Mouse (Mus musculus): Measurements from ENCODE around the gene Mtrex.
A peak's percentile ranks its signal among the peaks of the same experiment; 100 is the strongest.

Mtrex gene

DNA sequence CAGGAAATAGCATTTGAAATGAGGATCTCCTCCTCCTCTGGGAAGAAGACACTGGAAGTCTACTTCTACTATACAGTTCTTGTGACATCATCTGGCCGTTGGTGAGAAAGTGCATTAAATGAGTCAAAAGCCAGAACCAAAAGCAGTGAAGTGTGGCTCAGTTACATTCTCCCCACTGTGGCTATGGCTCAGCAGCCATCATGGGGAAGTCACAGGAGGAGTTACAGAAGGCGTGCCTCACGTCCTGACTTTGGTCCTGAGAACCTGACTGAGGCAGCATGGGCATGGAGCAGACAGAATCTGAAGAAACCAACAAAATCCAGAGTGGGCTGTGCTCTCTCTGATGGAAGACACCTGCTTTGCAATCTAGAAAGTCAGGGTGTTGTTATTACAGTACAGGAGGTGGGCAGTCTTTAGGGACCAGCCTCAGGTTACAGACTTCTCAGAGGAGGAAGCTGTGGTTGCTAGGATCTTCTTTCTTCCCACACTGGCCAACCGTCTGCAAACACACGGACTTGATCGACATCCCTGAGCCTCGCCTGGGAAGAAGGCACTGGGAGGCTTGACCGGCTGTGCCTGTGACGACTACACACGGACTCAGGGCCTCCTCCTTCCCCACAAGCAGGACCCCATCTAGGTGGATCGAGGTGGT is 57.0 kb downstream of the Mtrex start:
- no peak for ATAC-seq (ENCODE audit: insufficient number of reproducible peaks, low FRiP score, low TSS enrichment)

DNA sequence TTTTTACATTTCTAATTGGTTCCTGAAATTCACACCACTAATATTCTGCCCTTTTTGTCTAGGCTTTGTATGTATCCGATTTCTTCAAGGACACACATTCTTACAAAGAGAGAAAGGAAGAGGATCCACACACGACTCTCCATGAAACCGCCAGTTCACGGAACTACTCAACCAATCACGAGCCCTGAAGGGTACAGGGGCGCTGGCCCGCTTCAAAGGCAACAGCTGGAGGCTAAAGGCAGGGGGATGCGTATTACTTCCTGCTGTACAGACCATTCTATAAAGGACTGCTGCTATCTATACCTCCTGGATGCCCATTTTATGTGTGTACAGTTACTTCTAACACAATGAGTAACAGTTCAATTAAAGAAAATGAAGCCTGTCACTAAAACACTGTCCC is 59.8 kb downstream of the Mtrex start:
- no peak for ATAC-seq (ENCODE audit: insufficient number of reproducible peaks, low FRiP score, low TSS enrichment)

DNA sequence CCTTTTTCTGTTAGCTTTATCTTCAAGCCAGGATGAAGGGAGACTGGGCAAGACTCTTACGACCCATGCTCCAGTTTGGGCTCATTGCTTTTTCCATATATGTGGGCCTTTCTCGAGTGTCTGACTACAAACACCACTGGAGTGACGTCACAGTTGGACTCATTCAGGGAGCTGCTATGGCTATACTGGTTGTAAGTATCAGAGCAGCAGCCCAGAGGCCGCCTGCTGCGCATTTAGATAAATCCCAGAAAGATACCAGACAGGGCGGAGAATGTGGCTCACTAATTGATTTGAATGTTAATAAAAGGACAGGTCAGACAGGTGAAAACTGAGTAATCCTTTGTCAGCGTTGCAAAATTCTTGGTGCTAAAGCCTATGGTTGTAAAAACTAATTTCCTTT is 60.4 kb downstream of the Mtrex start:
- ATAC-seq (ENCODE audit: insufficient number of reproducible peaks, low FRiP score, low TSS enrichment): no peak

- no peak for ATAC-seq (ENCODE audit: insufficient number of reproducible peaks, low FRiP score, low TSS enrichment)
These were observed 64.1 kb downstream of the Mtrex start for GRCm38 (mm10) chr13:112862978-112863677.

GRCm38 (mm10) chr13:112862342-112862741 is 64.9 kb downstream of the Mtrex start:
- no peak for ATAC-seq (ENCODE audit: insufficient number of reproducible peaks, low FRiP score, low TSS enrichment)

GRCm38 (mm10) chr13:112861825-112862306 is 65.3 kb downstream of the Mtrex start:
- ATAC-seq (ENCODE audit: insufficient number of reproducible peaks, low FRiP score, low TSS enrichment): no peak

- no peak for ATAC-seq (ENCODE audit: insufficient number of reproducible peaks, low FRiP score, low TSS enrichment)
These were observed 66.3 kb downstream of the Mtrex start for GRCm38 (mm10) chr13:112860911-112861310.

- ATAC-seq (ENCODE audit: insufficient number of reproducible peaks, low FRiP score, low TSS enrichment): no peak
These were observed 66.8 kb downstream of the Mtrex start for GRCm38 (mm10) chr13:112860370-112860769.

GRCm38 (mm10) chr13:112859574-112860134 is 67.5 kb downstream of the Mtrex start:
- ATAC-seq (ENCODE audit: insufficient number of reproducible peaks, low FRiP score, low TSS enrichment): no peak

GRCm38 (mm10) chr13:112857921-112858320 is 69.3 kb downstream of the Mtrex start:
- ATAC-seq (ENCODE audit: insufficient number of reproducible peaks, low FRiP score, low TSS enrichment): no peak

DNA sequence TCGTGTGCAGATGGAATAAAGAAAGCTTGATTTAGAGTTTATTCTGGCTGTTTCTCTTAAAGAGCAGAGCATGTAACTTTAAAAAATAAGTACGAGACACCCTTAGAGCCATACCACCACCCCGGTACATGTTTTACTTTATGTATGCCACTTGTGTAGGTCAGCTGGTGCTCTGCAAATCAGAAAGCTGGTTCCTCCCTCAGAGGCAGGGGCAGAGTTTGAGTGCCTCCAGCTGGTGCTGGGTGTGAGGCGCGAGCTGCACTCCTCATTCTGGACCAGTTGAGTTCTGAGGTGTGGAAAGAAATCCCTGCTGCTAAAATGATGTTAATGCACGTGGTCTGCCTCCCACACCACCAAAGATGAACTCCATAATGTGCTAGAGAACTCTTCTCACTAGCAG is 72.8 kb downstream of the Mtrex start:
- ATAC-seq (ENCODE audit: insufficient number of reproducible peaks, low FRiP score, low TSS enrichment): no peak

GRCm38 (mm10) chr13:112853710-112854316 is 73.4 kb downstream of the Mtrex start:
- ATAC-seq (ENCODE audit: insufficient number of reproducible peaks, low FRiP score, low TSS enrichment): no peak

DNA sequence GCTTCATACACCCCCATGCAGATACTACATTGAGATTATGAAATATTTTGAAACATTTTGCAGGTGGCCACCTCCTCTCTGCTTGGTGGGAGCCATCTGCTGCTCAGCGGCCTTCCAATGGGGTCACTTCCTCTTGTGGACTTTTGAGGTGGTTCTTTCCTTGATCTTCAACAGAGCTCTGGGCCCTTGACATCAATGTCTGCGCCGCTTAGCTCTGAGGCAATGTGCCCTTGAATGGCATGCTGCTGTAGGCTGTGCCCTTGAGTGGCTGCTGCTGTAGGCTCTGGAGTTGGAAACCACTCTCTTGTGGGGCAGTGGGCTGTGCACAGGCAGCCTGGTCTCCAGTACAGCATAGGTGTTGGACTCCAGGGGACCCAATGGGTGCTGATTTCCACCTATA is 81.3 kb downstream of the Mtrex start:
- no peak for ATAC-seq (ENCODE audit: insufficient number of reproducible peaks, low FRiP score, low TSS enrichment)

DNA sequence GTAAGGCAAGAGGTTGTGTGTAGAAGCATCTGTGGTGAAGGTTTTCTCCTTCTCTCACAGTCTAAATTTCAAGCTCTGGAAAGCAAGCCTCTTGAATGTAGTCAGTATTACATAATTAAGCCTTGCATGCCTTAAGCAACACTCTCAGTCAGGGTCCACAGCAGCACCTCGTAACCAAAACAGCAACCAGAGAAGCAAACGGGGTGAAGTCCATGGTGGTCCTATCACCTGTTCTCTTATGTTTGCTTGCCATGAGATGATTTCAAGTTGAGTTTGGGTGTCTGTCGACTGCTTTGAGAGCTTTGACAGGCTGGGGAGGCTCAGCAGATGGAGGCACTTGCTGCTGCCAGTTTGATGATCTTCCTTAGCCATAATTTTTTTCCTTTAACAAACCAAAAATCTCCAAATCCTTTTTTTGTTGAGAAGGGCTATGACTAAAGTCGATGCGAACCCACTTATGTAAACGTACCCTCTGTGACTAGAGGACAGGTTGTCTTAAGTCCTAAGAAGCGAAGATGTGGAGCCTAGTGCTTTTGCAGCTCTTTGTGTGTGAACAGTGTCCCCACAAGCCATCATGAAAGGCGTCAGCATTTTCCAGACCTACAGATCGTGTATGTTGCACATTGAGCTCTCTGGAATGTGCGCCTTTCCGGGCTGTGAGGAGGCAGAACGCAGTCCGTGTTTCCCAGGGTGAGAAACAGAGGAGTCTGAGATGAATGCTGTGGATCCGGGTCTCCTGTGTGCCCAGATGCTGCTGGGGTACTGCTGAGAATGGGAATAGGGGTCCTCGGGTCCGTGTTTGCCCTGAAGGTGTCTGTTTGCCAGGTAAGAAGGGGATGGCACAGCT is 86.7 kb downstream of the Mtrex start:
- ATAC-seq (ENCODE audit: insufficient number of reproducible peaks, low FRiP score, low TSS enrichment): no peak

DNA sequence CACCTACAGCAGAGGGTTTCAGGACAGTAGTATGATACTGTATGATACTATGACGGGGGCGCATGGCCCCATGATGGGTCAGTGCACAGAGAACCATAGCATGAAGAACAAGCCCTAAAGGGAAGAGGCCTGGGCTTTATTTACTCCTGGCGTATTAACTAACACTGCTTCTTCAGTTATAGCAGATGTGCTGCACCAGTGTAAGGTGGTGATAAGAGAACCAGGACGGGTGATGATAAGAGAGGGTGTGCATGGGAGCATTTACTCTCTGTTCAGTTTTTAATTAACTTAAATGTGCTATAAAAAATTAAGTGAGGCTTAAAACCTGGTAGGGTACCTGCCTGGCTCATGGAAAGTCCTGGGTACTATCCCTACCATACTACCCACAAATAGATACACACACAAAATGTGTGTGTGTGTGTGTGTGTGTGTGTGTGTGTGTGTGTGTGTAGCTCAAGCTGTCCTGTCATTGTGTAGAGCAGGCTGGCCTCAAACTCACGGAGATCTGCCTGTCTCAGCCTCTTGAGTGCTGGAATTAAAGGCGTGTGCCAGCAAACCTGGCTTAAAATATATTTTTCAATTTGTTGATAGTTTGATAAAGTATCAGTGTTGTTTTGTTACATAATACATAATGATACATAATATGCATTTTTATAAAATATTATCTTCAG is 88.5 kb downstream of the Mtrex start:
- ATAC-seq (ENCODE audit: insufficient number of reproducible peaks, low FRiP score, low TSS enrichment): no peak

DNA sequence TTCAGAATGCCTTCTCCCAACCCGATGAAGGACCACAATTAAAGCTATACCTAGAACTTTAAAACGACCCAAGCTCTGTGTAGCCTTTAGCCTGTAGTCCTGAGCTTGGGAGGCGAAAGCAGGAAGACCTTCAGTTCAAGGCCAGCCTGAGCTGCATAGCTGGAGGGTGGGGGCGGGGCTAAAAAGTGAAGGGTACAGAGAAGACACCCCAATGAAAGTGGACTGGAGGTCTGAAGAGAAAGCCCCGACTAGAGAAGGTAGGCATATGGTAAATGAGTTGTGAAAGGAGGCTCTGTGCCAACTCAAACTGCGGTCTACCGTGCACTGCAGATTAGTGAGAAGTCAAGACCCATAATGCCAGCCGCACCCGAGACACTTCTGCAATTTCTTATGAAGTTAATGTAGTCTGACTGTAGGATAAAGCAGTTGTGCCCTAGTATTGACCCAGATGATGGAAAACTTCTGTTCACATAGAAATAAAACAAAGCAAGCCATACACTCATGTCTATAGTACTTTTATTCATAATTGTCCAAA is 89.5 kb downstream of the Mtrex start:
- no peak for ATAC-seq (ENCODE audit: insufficient number of reproducible peaks, low FRiP score, low TSS enrichment)

DNA sequence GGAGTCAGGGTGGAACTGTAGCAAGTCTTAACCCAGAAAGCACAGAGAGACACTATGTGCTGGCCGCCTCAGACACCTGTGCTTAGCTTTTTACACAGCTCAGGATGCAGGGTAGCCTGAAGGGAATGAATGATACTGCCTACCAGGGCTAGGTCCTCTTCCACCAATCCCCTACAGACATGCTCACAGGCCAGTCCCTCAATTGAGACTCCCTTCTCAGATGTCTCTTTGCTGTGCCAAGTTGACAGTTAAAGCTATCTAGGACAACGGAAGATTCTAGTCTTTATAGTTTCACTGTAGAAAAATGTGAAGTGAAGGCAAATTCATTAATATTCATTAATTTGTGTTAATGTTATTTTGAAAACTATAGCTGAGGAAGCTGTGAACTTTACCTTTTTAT is 90.2 kb downstream of the Mtrex start:
- ATAC-seq (ENCODE audit: insufficient number of reproducible peaks, low FRiP score, low TSS enrichment): no peak

DNA sequence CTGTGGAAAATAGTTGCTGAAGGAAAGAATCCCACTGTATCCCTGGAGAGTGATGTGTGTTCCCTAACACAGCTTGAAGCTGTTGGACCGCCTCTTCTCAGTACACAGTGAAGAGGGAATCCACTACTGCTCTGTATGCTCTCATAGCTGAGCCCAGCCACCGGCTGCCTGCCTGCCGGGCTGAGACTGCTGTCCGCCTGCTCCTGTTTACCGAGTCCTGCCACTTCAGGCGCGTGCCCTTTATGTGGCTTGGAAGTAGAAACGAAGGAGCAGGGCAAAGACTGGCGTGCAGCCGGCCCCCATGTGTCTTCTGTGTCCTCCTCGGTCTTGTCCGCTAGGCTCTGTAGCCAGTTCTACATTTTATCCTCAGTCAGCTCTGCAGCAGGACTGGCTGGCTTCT is 92.1 kb downstream of the Mtrex start:
- ATAC-seq (ENCODE audit: insufficient number of reproducible peaks, low FRiP score, low TSS enrichment): peak; percentile 66; the same call in 1 of the 2 replicates

DNA sequence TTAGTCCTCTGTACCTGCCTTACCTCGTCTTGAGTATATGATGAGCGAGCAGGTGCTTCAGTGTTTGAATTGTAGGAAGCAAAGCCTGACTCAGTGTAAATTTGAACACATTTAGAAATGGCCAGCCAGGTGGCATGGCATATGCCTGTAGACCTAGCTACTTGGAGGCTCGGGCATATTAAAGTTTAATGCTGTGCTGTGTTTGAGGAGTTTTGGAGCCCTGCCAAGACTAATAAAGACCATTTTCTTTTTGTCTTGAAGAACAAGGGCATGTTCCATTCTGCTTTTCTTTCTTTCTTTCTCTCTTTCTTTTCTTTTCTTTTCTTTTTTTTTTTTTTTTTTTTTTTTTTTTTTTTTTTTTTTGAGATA is 93.3 kb downstream of the Mtrex start:
- no peak for ATAC-seq (ENCODE audit: insufficient number of reproducible peaks, low FRiP score, low TSS enrichment)
